Mouse (Mus musculus): ENCODE data around the gene Rbpj.

DNA sequence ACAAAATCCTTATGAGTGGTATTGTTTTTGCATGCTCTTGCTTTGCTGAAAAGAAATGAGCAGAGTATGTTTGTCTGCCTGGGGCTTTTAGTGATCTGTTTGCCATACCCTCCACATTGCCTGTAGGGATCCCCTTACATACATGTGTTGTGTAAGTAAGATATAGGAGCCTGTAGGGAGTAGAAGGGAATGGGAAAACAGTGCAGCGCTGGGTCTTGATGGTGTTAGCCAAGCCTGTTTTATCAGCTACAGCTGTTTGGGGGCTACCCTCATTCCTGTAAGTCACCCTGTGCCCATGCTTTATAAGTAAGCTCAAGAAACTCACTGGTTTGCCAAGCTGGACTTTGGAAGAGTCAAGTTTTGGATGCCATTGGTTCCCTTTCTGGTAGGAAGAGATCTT lies 152.9 kb downstream of the Rbpj start:
- no peak for TF ChIP-seq CTCF (IDR thresholded peaks at IDR 0.05; ENCODE audit: insufficient read depth, low read depth, low read length)
- no peak for TF ChIP-seq POLR2A (IDR thresholded peaks at IDR 0.05; ENCODE audit: insufficient read depth, low read depth, low read length)

Data from olfactory bulb, adult 2 months (tissue).